Mouse (Mus musculus) CH12.LX (cell line): ENCODE measurements around the gene Lrrc9.

ENCODE experiments used
- CHD2 ChIP-seq: IDR thresholded peaks from 2 replicates; pipeline ENCODE4 v1.6.1; 2011; ENCODE audit warnings: low read length, improper control_type of control experiment
- CTCF ChIP-seq, 2 experiments: IDR thresholded peaks in 1 of 2; conservative IDR thresholded peaks in 1 of 2; 2 replicates each; pipeline ENCODE4 v1.5.1; 2011 to 2012; ENCODE audit warnings: low read depth in 2 of 2, low read length in 2 of 2, improper control_type of control experiment in 1 of 2, inconsistent platforms in 1 of 2, mild to moderate bottlenecking in 1 of 2, moderate library complexity in 1 of 2
- E2F4 ChIP-seq: IDR thresholded peaks from 2 replicates; pipeline ENCODE4 v1.6.1; 2011; ENCODE audit warnings: low read depth, low read length, improper control_type of control experiment; ENCODE audit not compliant: insufficient replicate concordance
- EP300 ChIP-seq: IDR thresholded peaks from 2 replicates; pipeline ENCODE4 v1.6.1; 2011; ENCODE audit warnings: low read length, improper control_type of control experiment
- GABPA ChIP-seq: IDR thresholded peaks from 2 replicates; pipeline ENCODE4 v1.6.1; 2012; ENCODE audit warnings: low read depth, low read length, improper control_type of control experiment, inconsistent platforms; ENCODE audit not compliant: insufficient replicate concordance
- HCFC1 ChIP-seq: IDR thresholded peaks from 2 replicates; pipeline ENCODE4 v1.6.1; 2012; ENCODE audit warnings: low read depth, mild to moderate bottlenecking, inconsistent platforms, low read length, improper control_type of control experiment
- JUND ChIP-seq: conservative IDR thresholded peaks from 2 replicates; pipeline ENCODE4 v1.6.1; 2011; ENCODE audit warnings: low read depth, low read length, improper control_type of control experiment
- MAFK ChIP-seq: IDR thresholded peaks from 2 replicates; pipeline ENCODE4 v1.6.1; 2011; ENCODE audit warnings: low read length, improper control_type of control experiment; ENCODE audit not compliant: insufficient replicate concordance
- MEF2A ChIP-seq: IDR thresholded peaks from 2 replicates; pipeline ENCODE4 v1.6.1; 2014; ENCODE audit warnings: low read depth, mild to moderate bottlenecking, inconsistent platforms, low read length, improper control_type of control experiment, borderline replicate concordance
- MXI1 ChIP-seq: IDR thresholded peaks from 2 replicates; pipeline ENCODE4 v1.6.1; 2011; ENCODE audit warnings: mild to moderate bottlenecking, low read depth, low read length, improper control_type of control experiment
- POLR2A ChIP-seq: IDR thresholded peaks from 2 replicates; pipeline ENCODE4 v1.6.1; 2011; ENCODE audit warnings: low read depth, mild to moderate bottlenecking, improper control_type of control experiment, low read length
- USF1 ChIP-seq: IDR thresholded peaks from 2 replicates; pipeline ENCODE4 v1.6.1; 2014; ENCODE audit warnings: low read depth, mild to moderate bottlenecking, inconsistent platforms, low read length, improper control_type of control experiment
- ZKSCAN1 ChIP-seq: IDR thresholded peaks from 2 replicates; pipeline ENCODE4 v1.6.1; 2012; ENCODE audit warnings: low read depth, inconsistent platforms, low read length, improper control_type of control experiment, borderline replicate concordance

GRCm38 (mm10) chr12:72438961-72439480 is 2.6 kb upstream of the Lrrc9 start:
- no peak for TF ChIP-seq MEF2A
- no peak for TF ChIP-seq GABPA
- TF ChIP-seq MAFK: no peak
- no peak for TF ChIP-seq EP300
- TF ChIP-seq CTCF (conservative IDR thresholded peaks at IDR 0.05 in 1 of 2, IDR thresholded peaks at IDR 0.05 in 1 of 2; ENCODE audit: low read depth in 2 of 2, low read length in 2 of 2): no peak
- no peak for TF ChIP-seq HCFC1
- no peak for TF ChIP-seq CHD2
- no peak for TF ChIP-seq MXI1
- no peak for TF ChIP-seq E2F4
- TF ChIP-seq POLR2A: no peak
- no peak for TF ChIP-seq ZKSCAN1
- TF ChIP-seq JUND: no peak
- no peak for TF ChIP-seq USF1
